Mouse (Mus musculus) heart, adult 2 months (tissue): ENCODE data around the gene Pcmt1. TPM values are rescaled to one million over a fixed set of nuclear protein-coding genes. Genes with fewer than 3 reads are reported as not detected.

Source experiments
- DNase-seq, 2 experiments: peaks; one replicate each; pipeline ENCODE4 v3.0.0; 2021
- H3K27ac ChIP-seq: fragments of 200-600 bp; 2 replicates; pipeline ENCODE4 v1.8.1; 2022
- H3K27me3 ChIP-seq: fragments of 200-500 bp; 2 replicates; pipeline ENCODE4 v1.6.1; 2012; ENCODE audit warnings: mild to moderate bottlenecking, low read length, inconsistent platforms, mixed read lengths; ENCODE audit not compliant: control insufficient read depth, insufficient read depth
- H3K36me3 ChIP-seq: fragments of 200-500 bp; 2 replicates; pipeline ENCODE4 v1.6.1; 2012; ENCODE audit warnings: low read length, inconsistent platforms; ENCODE audit not compliant: control insufficient read depth, insufficient read depth
- H3K4me1 ChIP-seq: fragments of 200-500 bp; 2 replicates; pipeline ENCODE4 v1.6.1; 2011; ENCODE audit warnings: low read length; ENCODE audit not compliant: control insufficient read depth, insufficient read depth
- H3K4me3 ChIP-seq: fragments of 200-600 bp; 2 replicates; pipeline ENCODE4 v1.8.1; 2022
- H3K79me2 ChIP-seq: fragments of 200-500 bp; replicated peaks from 2 replicates; pipeline ENCODE4 v1.6.1; 2012; ENCODE audit warnings: mild to moderate bottlenecking, inconsistent platforms, low read length, moderate library complexity, mixed read lengths; ENCODE audit not compliant: control insufficient read depth, insufficient read depth
- H3K9ac ChIP-seq: fragments of 200-500 bp; 2 replicates; pipeline ENCODE4 v1.6.1; 2012; ENCODE audit warnings: low read depth, mild to moderate bottlenecking, control low read depth, inconsistent platforms, low read length, mixed read lengths
- CTCF ChIP-seq: fragments of 200-600 bp; IDR thresholded peaks from 2 replicates; pipeline ENCODE4 v1.8.1; 2022; ENCODE audit warnings: antibody characterized with exemption, mild to moderate bottlenecking, moderate library complexity
- EP300 ChIP-seq: fragments of 200-500 bp; IDR thresholded peaks from 2 replicates; pipeline ENCODE4 v1.6.1; 2011; ENCODE audit warnings: low read depth, low read length, control low read depth; ENCODE audit not compliant: insufficient read depth
- POLR2A ChIP-seq: fragments of 200-500 bp; IDR thresholded peaks from 2 replicates; pipeline ENCODE4 v1.6.1; 2011; ENCODE audit warnings: mild to moderate bottlenecking, low read depth, low read length, control low read depth; ENCODE audit not compliant: insufficient read depth
- WGBS: fragments of 180-500 bp; shearing (Covaris S2); methylation state at CpG from one replicate; pipeline ENCODE4 v1.1.7; 2018; 5-methylcytosine and 5-hydroxymethylcytosine counted together
- intact Hi-C: fragments of 180-260 bp; cut with DNase I; formaldehyde crosslinking; loops from one replicate; pipeline ENCODE4 v1.15.1; 2025
- polyA plus RNA-seq: library from polyadenylated mRNA; depleted of rRNA; stranded (reverse); fragments of >200 nt; gene quantifications from 2 replicates; pipeline ENCODE4 v1.2.3, GENCODE M21; 2012
- total RNA-seq, 2 experiments: library from RNA; stranded (reverse); gene quantifications; 2 replicates each; pipeline ENCODE4 v1.2.3; 2021

Gene Pcmt1
- total and polyA plus RNA-seq, 3 experiments = 35.3 to 101 (median 92.5) TPM

GRCm38 (mm10) chr10:7712506-7712905 is 31.6 kb upstream of the Pcmt1 start:
- TF ChIP-seq POLR2A (no peak), CTCF (no peak), EP300 (no peak)
- no peaks in the 10 kb centered on the region for H3K79me2 ChIP-seq
- H3K9ac ChIP-seq = no peak overlapping the region
- 83% methylated on average over 13 of the region's 13 CpGs for WGBS
- no peak for DNase-seq
- H3K36me3 ChIP-seq = peaks cover 6% of the 10 kb centered on the region
- no peak overlapping the region for H3K4me3 ChIP-seq
- H3K27ac ChIP-seq = no peak overlapping the region
- intact Hi-C loops = no loop called here
- H3K4me1 ChIP-seq = no peaks in the 10 kb centered on the region
- no peaks in the 10 kb centered on the region for H3K27me3 ChIP-seq

DNA sequence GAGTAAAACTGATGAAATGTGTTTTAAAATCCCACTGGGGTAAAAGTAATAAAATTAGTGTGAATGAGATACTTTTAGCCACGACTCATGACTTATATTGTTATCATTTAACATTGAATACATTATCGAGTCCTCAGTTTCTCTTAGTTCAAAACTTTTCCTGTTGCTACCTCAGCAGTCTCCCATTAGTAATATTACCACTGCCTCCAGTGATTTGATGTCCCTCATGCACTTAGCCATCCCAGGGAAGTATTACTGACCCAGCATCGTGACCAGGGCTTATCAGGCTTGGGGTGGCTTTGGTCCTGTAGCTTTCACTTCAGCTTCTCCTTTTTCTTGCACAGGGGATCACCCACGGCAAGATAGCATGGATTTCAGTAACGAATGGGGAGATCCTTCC is 29.2 kb upstream of the Pcmt1 start:
- Histone ChIP-seq H3K79me2 (no peaks in the 10 kb centered on the region), H3K27me3 (no peaks in the 10 kb centered on the region), H3K27ac (no peak overlapping the region), H3K4me1 (no peaks in the 10 kb centered on the region), H3K36me3 (peaks cover 6% of the 10 kb centered on the region), H3K4me3 (no peak overlapping the region), H3K9ac (no peak overlapping the region)
- intact Hi-C loops = no loop called here
- WGBS = 87% methylated on average over 5 of the region's 5 CpGs
- TF ChIP-seq CTCF (no peak), POLR2A (no peak), EP300 (no peak)
- DNase-seq = no peak

- H3K36me3 ChIP-seq = peaks cover 12% of the 10 kb centered on the region
- DNase-seq = no peak
- no peak overlapping the region for H3K9ac ChIP-seq
- H3K27ac ChIP-seq = no peak overlapping the region
- H3K4me1 ChIP-seq = no peaks in the 10 kb centered on the region
- H3K4me3 ChIP-seq = no peak overlapping the region
- TF ChIP-seq CTCF (no peak), POLR2A (no peak), EP300 (no peak)
- H3K79me2 ChIP-seq = peaks cover 3% of the 10 kb centered on the region
- intact Hi-C loops = no loop called here
- 87% methylated on average over 6 of the region's 6 CpGs for WGBS
- H3K27me3 ChIP-seq = no peaks in the 10 kb centered on the region
Observed at GRCm38 (mm10) chr10:7702586-7702985, 21.6 kb upstream of the Pcmt1 start.

GRCm38 (mm10) chr10:7700120-7700519 is 19.2 kb upstream of the Pcmt1 start:
- TF ChIP-seq EP300 (no peak), POLR2A (no peak), CTCF (no peak)

DNA sequence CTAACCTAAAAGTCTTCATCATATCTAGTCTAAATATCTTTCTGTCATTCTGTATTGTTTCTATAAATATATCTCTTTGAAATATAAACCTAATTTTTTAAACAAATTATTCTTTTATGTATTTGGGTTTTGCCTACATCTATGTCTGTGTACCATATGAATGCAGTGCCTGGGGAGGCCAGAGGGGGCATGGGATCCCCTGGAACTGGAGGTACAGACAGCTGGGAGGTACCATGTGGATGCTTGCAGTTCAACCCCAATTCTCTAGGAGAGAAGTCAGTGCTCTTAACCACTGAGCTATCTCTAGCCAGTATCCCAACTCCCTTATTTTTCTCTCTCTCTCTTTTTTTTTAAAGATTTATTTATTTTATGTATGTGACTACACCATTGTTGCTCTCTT is 14.3 kb upstream of the Pcmt1 start:
- peaks cover 29% of the 10 kb centered on the region for H3K36me3 ChIP-seq
- intact Hi-C loops = no loop called here

More at GRCm38 (mm10) chr10:7700120-7700519, 19.2 kb upstream of the Pcmt1 start:
- H3K27me3 ChIP-seq = no peaks in the 10 kb centered on the region
- intact Hi-C loops = no loop called here
- H3K36me3 ChIP-seq = peaks cover 22% of the 10 kb centered on the region
- H3K79me2 ChIP-seq = peaks cover 3% of the 10 kb centered on the region
- H3K4me3 ChIP-seq = no peak overlapping the region
- no peak overlapping the region for H3K9ac ChIP-seq
- no peak overlapping the region for H3K27ac ChIP-seq
- no peaks in the 10 kb centered on the region; the same call in 1 of the 2 replicates for H3K4me1 ChIP-seq
- 55% methylated on average over 3 of the region's 3 CpGs for WGBS
- DNase-seq = no peak

DNA sequence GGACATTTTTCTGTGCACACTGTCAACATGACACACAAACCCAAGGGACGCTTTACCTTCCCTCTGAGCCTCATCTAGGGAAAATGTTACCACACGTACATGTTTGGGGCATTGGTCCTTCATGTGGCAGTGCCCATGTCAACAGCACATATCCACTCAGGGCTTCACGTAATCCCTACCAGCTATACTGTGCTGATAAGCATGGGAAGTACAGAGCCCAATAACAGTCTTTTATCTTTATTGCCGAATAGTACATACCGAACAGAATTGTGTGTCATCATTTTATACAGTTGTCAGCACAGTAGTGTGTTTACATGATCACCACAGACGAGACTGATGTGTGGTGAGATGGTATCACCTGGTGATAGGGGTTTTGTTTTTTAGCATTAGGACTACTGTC is 6.0 kb upstream of the Pcmt1 start:
- Histone ChIP-seq H3K4me1 (peaks cover 10% of the 10 kb centered on the region), H3K9ac (no peak overlapping the region), H3K79me2 (peaks cover 10% of the 10 kb centered on the region), H3K4me3 (no peak overlapping the region), H3K27ac (no peak overlapping the region), H3K27me3 (no peaks in the 10 kb centered on the region), H3K36me3 (peaks cover 30% of the 10 kb centered on the region)
- WGBS = 70% methylated on average over 6 of the region's 6 CpGs
- intact Hi-C loops = loop anchor here (10.0 kb wide), 1 partner anchor 268 kb away; the partner anchor contains the start of gene Tab2
- DNase-seq = no peak
- TF ChIP-seq POLR2A (no peak), CTCF (no peak), EP300 (no peak)

More for the DNA sequence above, 14.3 kb upstream of the Pcmt1 start:
- 0 out of 2 replicates have a peak, but pooled peaks cover 1% of the 10 kb centered on the region for H3K79me2 ChIP-seq
- no peaks in the 10 kb centered on the region; the same call in 1 of the 2 replicates for H3K4me1 ChIP-seq
- no peak for TF ChIP-seq POLR2A
- TF ChIP-seq CTCF = peak; percentile 35
- DNase-seq = no peak
- no peaks in the 10 kb centered on the region for H3K27me3 ChIP-seq
- no peak overlapping the region for H3K9ac ChIP-seq
- no peak overlapping the region for H3K4me3 ChIP-seq
- H3K27ac ChIP-seq = no peak overlapping the region
